Mouse (Mus musculus) midbrain, embryonic 16.5 days (tissue): ENCODE data around the gene Rab31. TPM values are rescaled to one million over a fixed set of nuclear protein-coding genes. Genes with fewer than 3 reads are reported as not detected.

Source experiments
- ATAC-seq: fragments of 200-750 bp; cut with Nextera tagmentation; 2 replicates; pipeline ENCODE4 v1.8.0; 2017; ENCODE audit warnings: moderate TSS enrichment
- H3K27ac ChIP-seq: fragments of 300-500 bp; sonication (generic); 2 replicates; pipeline ENCODE4 v1.5.1; 2014; ENCODE audit warnings: mild to moderate bottlenecking, low read length, mixed read lengths
- H3K27me3 ChIP-seq: fragments of 300-500 bp; sonication (generic); 2 replicates; pipeline ENCODE4 v1.6.1; 2014; ENCODE audit warnings: low read depth, low read length, mixed read lengths; ENCODE audit not compliant: control insufficient read depth, insufficient read depth
- H3K36me3 ChIP-seq: fragments of 300-500 bp; sonication (generic); 2 replicates; pipeline ENCODE4 v1.6.1; 2014; ENCODE audit warnings: mild to moderate bottlenecking, low read length, moderate library complexity, mixed read lengths; ENCODE audit not compliant: control insufficient read depth, insufficient read depth
- H3K4me1 ChIP-seq: fragments of 300-500 bp; sonication (generic); 2 replicates; pipeline ENCODE4 v1.6.1; 2014; ENCODE audit warnings: mild to moderate bottlenecking, low read length, mixed read lengths; ENCODE audit not compliant: control insufficient read depth, insufficient read depth
- H3K4me2 ChIP-seq: fragments of 300-500 bp; sonication (generic); 2 replicates; pipeline ENCODE4 v1.6.1; 2014; ENCODE audit warnings: mild to moderate bottlenecking, low read length, mixed read lengths
- H3K4me3 ChIP-seq: fragments of 300-500 bp; sonication (generic); 2 replicates; pipeline ENCODE4 v1.5.1; 2014; ENCODE audit warnings: low read depth, mild to moderate bottlenecking, low read length, moderate library complexity, mixed read lengths
- H3K9ac ChIP-seq: fragments of 300-500 bp; sonication (generic); 2 replicates; pipeline ENCODE4 v1.6.1; 2014; ENCODE audit warnings: low read depth, low read length, mixed read lengths
- H3K9me3 ChIP-seq: fragments of 300-500 bp; sonication (generic); replicated peaks from 2 replicates; pipeline ENCODE4 v1.6.1; 2014; ENCODE audit warnings: mild to moderate bottlenecking, low read length, mixed read lengths; ENCODE audit not compliant: control insufficient read depth, poor library complexity, severe bottlenecking
- WGBS: fragments of 180-500 bp; shearing (Covaris S2); extraction: QIAGEN DNeasy Blood & Tissue Kit; methylation state at CpG from one replicate; pipeline ENCODE4 v1.1.7; 2014; 5-methylcytosine and 5-hydroxymethylcytosine counted together
- polyA plus RNA-seq: library from polyadenylated mRNA; unstranded; fragments of >200 nt; fragmentation: Nextera tagmentation; extraction: Ambion mirVana; gene quantifications from 2 replicates; pipeline ENCODE4 v1.2.1, GENCODE M21; 2015

The Rab31 gene
- polyA plus RNA-seq, 1 experiment from 2014 or later = 79.4 TPM

DNA sequence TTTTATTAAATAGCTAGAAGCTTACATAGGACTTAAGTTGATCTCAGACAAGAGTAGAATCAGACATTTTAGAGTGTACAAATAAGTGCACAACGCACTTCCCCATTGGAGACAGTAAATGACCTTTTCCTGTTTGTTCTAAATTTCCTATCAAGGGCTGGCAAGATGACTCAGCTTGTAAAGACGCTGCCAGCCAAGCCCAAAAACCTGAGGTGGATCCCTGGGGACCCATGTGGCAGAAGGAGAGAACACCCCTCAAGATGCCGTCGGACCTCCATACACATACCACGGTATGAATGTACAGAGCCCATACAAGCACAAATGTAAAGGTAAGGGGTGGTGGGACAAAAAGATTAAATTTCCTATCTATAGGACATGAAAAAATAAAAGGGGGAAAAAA is 35.4 kb downstream of the Rab31 start:
- H3K27ac ChIP-seq = no peak overlapping the region
- peaks cover under 1% of the 10 kb centered on the region; the same call in 1 of the 2 replicates for H3K4me1 ChIP-seq
- H3K27me3 ChIP-seq = no peaks in the 10 kb centered on the region
- no peak for ATAC-seq
- H3K4me3 ChIP-seq = no peak overlapping the region
- no peaks in the 10 kb centered on the region for H3K36me3 ChIP-seq
- H3K9ac ChIP-seq = no peak overlapping the region
- WGBS = 87% methylated on average over 5 of the region's 5 CpGs
- no peaks in the 10 kb centered on the region for H3K9me3 ChIP-seq
- H3K4me2 ChIP-seq = no peak overlapping the region

DNA sequence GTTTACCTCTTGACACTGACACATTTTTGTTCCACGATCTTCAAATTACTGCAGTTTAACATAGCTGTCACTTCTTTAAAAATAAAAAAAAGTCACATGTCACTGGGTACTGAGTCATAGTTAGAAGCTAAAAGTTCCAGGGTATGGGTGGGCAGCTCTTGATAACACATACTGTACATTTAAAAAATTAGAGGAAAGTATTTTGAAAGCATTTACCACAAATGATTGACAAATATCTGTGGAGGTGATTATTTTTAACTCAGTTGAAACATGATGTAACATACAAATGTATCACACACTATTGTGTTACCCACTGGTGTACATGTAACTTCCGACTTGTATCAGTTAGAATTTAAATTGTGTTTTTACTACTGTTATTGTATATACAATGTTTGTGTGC is 37.5 kb downstream of the Rab31 start:
- Histone ChIP-seq H3K27me3 (no peaks in the 10 kb centered on the region), H3K4me3 (no peak overlapping the region), H3K4me1 (no peaks in the 10 kb centered on the region), H3K9ac (no peak overlapping the region), H3K36me3 (no peaks in the 10 kb centered on the region), H3K4me2 (no peak overlapping the region), H3K9me3 (no peaks in the 10 kb centered on the region), H3K27ac (no peak overlapping the region)
- ATAC-seq = no peak
- 95% methylated on average over 2 of the region's 2 CpGs for WGBS

GRCm38 (mm10) chr17:65732666-65733065 is 39.9 kb downstream of the Rab31 start:
- H3K4me1 ChIP-seq = no peaks in the 10 kb centered on the region
- no peak overlapping the region for H3K9ac ChIP-seq
- no peak overlapping the region for H3K4me2 ChIP-seq
- no peak overlapping the region for H3K4me3 ChIP-seq
- H3K36me3 ChIP-seq = no peaks in the 10 kb centered on the region
- 94% methylated on average over 4 of the region's 4 CpGs for WGBS
- H3K27ac ChIP-seq = no peak overlapping the region
- no peaks in the 10 kb centered on the region for H3K9me3 ChIP-seq
- no peaks in the 10 kb centered on the region for H3K27me3 ChIP-seq
- ATAC-seq = no peak

- no peak overlapping the region for H3K27ac ChIP-seq
- no peaks in the 10 kb centered on the region for H3K9me3 ChIP-seq
- ATAC-seq = no peak
- no peak overlapping the region for H3K4me2 ChIP-seq
- H3K9ac ChIP-seq = no peak overlapping the region
- WGBS = 91% methylated on average over 9 of the region's 9 CpGs
- no peak overlapping the region for H3K4me3 ChIP-seq
- no peaks in the 10 kb centered on the region for H3K27me3 ChIP-seq
- no peaks in the 10 kb centered on the region for H3K4me1 ChIP-seq
- H3K36me3 ChIP-seq = no peaks in the 10 kb centered on the region
Observed at GRCm38 (mm10) chr17:65731710-65732109, 40.8 kb downstream of the Rab31 start.

- H3K27me3 ChIP-seq = no peaks in the 10 kb centered on the region
- WGBS = 77% methylated on average over 16 of the region's 16 CpGs
- H3K4me3 ChIP-seq = no peak overlapping the region
- H3K9me3 ChIP-seq = no peaks in the 10 kb centered on the region
- no peak overlapping the region for H3K27ac ChIP-seq
- no peaks in the 10 kb centered on the region for H3K36me3 ChIP-seq
- no peaks in the 10 kb centered on the region for H3K4me1 ChIP-seq
- no peak overlapping the region for H3K4me2 ChIP-seq
- H3K9ac ChIP-seq = no peak overlapping the region
- no peak for ATAC-seq
Observed at GRCm38 (mm10) chr17:65729945-65730741, 42.4 kb downstream of the Rab31 start.

- H3K36me3 ChIP-seq = no peaks in the 10 kb centered on the region
- H3K27me3 ChIP-seq = no peaks in the 10 kb centered on the region
- ATAC-seq = no peak
- no peaks in the 10 kb centered on the region for H3K4me1 ChIP-seq
- H3K9ac ChIP-seq = no peak overlapping the region
- 85% methylated on average over 5 of the region's 5 CpGs for WGBS
- H3K4me2 ChIP-seq = no peak overlapping the region
- H3K9me3 ChIP-seq = no peaks in the 10 kb centered on the region
- H3K27ac ChIP-seq = no peak overlapping the region
- H3K4me3 ChIP-seq = no peak overlapping the region
Observed at GRCm38 (mm10) chr17:65726755-65727154, 45.8 kb downstream of the Rab31 start.

- no peaks in the 10 kb centered on the region for H3K27me3 ChIP-seq
- H3K4me1 ChIP-seq = no peaks in the 10 kb centered on the region
- ATAC-seq = no peak
- H3K4me3 ChIP-seq = no peak overlapping the region
- no peaks in the 10 kb centered on the region for H3K36me3 ChIP-seq
- no peaks in the 10 kb centered on the region for H3K9me3 ChIP-seq
- no peak overlapping the region for H3K9ac ChIP-seq
- no peak overlapping the region for H3K27ac ChIP-seq
- no peak overlapping the region for H3K4me2 ChIP-seq
- 81% methylated on average over 6 of the region's 6 CpGs for WGBS
Observed at GRCm38 (mm10) chr17:65726274-65726673, 46.3 kb downstream of the Rab31 start.

DNA sequence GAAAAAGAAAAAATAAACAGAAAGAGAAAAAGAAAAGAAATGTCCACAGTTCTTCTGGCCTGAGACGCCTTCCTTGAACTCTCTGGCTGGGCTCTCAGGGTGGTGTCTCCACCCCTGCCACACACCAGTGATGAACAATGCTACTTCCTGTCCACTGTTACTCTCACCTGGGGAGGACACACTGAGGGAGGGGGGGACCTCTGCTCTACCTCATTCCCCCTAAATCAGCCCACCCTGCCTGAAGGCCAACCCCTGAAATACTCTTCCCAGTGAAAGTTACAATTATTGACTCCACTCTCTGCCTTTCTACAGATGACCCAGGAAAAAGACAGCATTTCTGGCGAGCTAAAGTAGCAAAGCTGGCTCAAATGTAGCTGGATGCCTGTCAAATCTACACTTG is 46.7 kb downstream of the Rab31 start:
- 62% methylated on average over 2 of the region's 2 CpGs for WGBS

DNA sequence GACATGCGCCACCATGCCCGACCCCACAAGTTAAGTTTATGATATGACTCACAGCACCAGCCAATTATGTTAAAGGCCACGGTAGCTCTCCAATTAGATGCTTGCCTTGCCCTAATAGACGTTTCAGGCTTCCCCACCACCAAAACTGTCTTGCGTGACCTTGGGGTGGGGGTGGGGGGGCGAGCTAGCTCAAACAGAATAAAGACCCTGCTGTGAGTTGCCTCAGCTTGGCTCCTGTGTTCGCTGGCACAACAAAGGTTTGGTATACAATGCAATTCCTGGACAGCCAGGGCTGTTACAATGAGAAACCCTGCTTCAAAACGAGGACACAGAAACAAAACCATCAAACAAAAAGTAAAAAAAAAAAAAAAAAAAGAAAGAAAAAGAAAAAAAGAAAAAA is 47.2 kb downstream of the Rab31 start:
- WGBS = 25% methylated on average over 8 of the region's 8 CpGs
- H3K9ac ChIP-seq = no peak overlapping the region
- H3K27me3 ChIP-seq = no peaks in the 10 kb centered on the region
- H3K9me3 ChIP-seq = no peaks in the 10 kb centered on the region
- no peaks in the 10 kb centered on the region for H3K36me3 ChIP-seq
- no peak overlapping the region for H3K27ac ChIP-seq
- H3K4me1 ChIP-seq = no peaks in the 10 kb centered on the region
- no peak overlapping the region for H3K4me3 ChIP-seq
- ATAC-seq = no peak
- no peak overlapping the region for H3K4me2 ChIP-seq

More for the DNA sequence above, 46.7 kb downstream of the Rab31 start:
- Histone ChIP-seq H3K27me3 (no peaks in the 10 kb centered on the region), H3K4me3 (no peak overlapping the region), H3K4me1 (no peaks in the 10 kb centered on the region), H3K36me3 (no peaks in the 10 kb centered on the region), H3K9ac (no peak overlapping the region), H3K27ac (no peak overlapping the region), H3K4me2 (no peak overlapping the region), H3K9me3 (no peaks in the 10 kb centered on the region)
- ATAC-seq = no peak
